Mouse (Mus musculus) cortical plate, adult 2 months (tissue): ENCODE measurements around the gene Gbp3.

Experiments
- CTCF ChIP-seq: fragments of 200-500 bp; IDR thresholded peaks from 2 replicates; pipeline ENCODE4 v1.5.1; 2011; ENCODE audit warnings: mild to moderate bottlenecking, control low read depth, low read length; ENCODE audit not compliant: insufficient read depth; ENCODE audit errors: extremely low read depth
- POLR2A ChIP-seq: fragments of 200-500 bp; IDR thresholded peaks from 2 replicates; pipeline ENCODE4 v1.6.1; 2011; ENCODE audit warnings: mild to moderate bottlenecking, low read length, control low read depth; ENCODE audit not compliant: insufficient read depth; ENCODE audit errors: extremely low read depth

DNA sequence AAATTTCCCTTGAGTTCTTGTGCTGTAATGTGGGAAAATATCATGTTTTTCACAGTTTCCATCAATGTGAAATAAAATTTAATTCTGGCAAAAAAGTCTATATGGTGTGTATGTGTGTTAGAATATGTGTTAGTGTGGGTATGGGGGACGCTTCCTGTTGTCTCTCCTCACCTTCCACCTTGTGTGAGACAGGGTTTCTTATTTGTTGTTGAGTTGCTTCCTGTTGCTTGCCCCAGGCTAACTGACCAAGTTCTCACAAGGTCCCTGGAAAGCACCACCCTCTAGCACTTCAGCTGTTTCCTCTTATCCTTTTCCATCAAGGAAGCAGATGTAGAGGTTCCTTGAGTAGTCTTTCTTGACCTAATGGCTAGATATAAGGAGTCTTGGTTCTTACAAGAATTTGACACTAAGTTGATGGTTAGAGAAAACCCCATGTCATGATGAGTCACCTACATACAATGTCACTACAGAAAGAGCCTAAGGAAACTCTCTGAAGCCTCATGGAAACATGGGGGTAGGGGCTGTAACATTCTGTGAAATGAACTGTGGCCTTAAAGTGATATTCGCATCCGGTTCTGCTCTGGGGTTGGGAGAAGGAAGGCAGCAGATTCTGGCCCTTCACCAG lies 9.7 kb upstream of the Gbp3 start:
- TF ChIP-seq CTCF: no peak
- TF ChIP-seq POLR2A: no peak
